Mouse (Mus musculus): ENCODE data around the gene Kifc3.
"Not testable (repeated sequence)": the region's sequence is repeated elsewhere in the genome, so short reads cannot be mapped to it uniquely, and the experiment has no call there.

Gene Kifc3

GRCm38 (mm10) chr8:95202649-95203275 lies at the start of gene Kifc3:
Gene Kifc3 (minus strand): TSS chr8:95202812.
- Histone ChIP-seq H3K36me3 (ENCODE audit: control insufficient read depth, insufficient read depth, low read length, poor library complexity, severe bottlenecking) (no peaks in the 10 kb centered on the region), H3K27me3 (ENCODE audit: control insufficient read depth, insufficient read depth, low read length, poor library complexity, severe bottlenecking) (no peaks in the 10 kb centered on the region)
- DNase-seq (ENCODE audit: low read depth, low spot score): no peak

GRCm38 (mm10) chr8:95252056-95252455 lies 49.4 kb upstream of the Kifc3 start:
- no peaks in the 10 kb centered on the region for H3K27me3 ChIP-seq (ENCODE audit: control insufficient read depth, insufficient read depth, low read length, poor library complexity, severe bottlenecking)
- no peaks in the 10 kb centered on the region for H3K36me3 ChIP-seq (ENCODE audit: control insufficient read depth, insufficient read depth, low read length, poor library complexity, severe bottlenecking)
- DNase-seq (ENCODE audit: low read depth, low spot score): no peak

- Histone ChIP-seq H3K36me3 (ENCODE audit: control insufficient read depth, insufficient read depth, low read length, poor library complexity, severe bottlenecking) (no peaks in the 10 kb centered on the region), H3K27me3 (ENCODE audit: control insufficient read depth, insufficient read depth, low read length, poor library complexity, severe bottlenecking) (no peaks in the 10 kb centered on the region)
- DNase-seq (ENCODE audit: low read depth, low spot score): peak; percentile 54
Observed at GRCm38 (mm10) chr8:95249847-95250246, 47.2 kb upstream of the Kifc3 start.

- no peaks in the 10 kb centered on the region for H3K36me3 ChIP-seq (ENCODE audit: control insufficient read depth, insufficient read depth, low read length, poor library complexity, severe bottlenecking)
- no peak for DNase-seq (ENCODE audit: low read depth, low spot score)
Observed at GRCm38 (mm10) chr8:95247277-95247676, 44.7 kb upstream of the Kifc3 start.

GRCm38 (mm10) chr8:95245180-95245579 lies 42.6 kb upstream of the Kifc3 start:
- peak; percentile 83 for DNase-seq (ENCODE audit: low read depth, low spot score)
- no peaks in the 10 kb centered on the region for H3K27me3 ChIP-seq (ENCODE audit: control insufficient read depth, insufficient read depth, low read length, poor library complexity, severe bottlenecking)

More at GRCm38 (mm10) chr8:95247277-95247676, 44.7 kb upstream of the Kifc3 start:
- H3K27me3 ChIP-seq (ENCODE audit: control insufficient read depth, insufficient read depth, low read length, poor library complexity, severe bottlenecking): no peaks in the 10 kb centered on the region

GRCm38 (mm10) chr8:95243853-95244252 lies 41.2 kb upstream of the Kifc3 start:
- DNase-seq (ENCODE audit: low read depth, low spot score): no peak
- H3K36me3 ChIP-seq (ENCODE audit: control insufficient read depth, insufficient read depth, low read length, poor library complexity, severe bottlenecking): no peaks in the 10 kb centered on the region
- no peaks in the 10 kb centered on the region for H3K27me3 ChIP-seq (ENCODE audit: control insufficient read depth, insufficient read depth, low read length, poor library complexity, severe bottlenecking)

More at GRCm38 (mm10) chr8:95245180-95245579, 42.6 kb upstream of the Kifc3 start:
- H3K36me3 ChIP-seq (ENCODE audit: control insufficient read depth, insufficient read depth, low read length, poor library complexity, severe bottlenecking): no peaks in the 10 kb centered on the region

GRCm38 (mm10) chr8:95242826-95243571 lies 40.4 kb upstream of the Kifc3 start:
- no peaks in the 10 kb centered on the region for H3K27me3 ChIP-seq (ENCODE audit: control insufficient read depth, insufficient read depth, low read length, poor library complexity, severe bottlenecking)
- DNase-seq (ENCODE audit: low read depth, low spot score): no peak
- H3K36me3 ChIP-seq (ENCODE audit: control insufficient read depth, insufficient read depth, low read length, poor library complexity, severe bottlenecking): no peaks in the 10 kb centered on the region

GRCm38 (mm10) chr8:95242099-95242825 lies 39.6 kb upstream of the Kifc3 start:
- Histone ChIP-seq H3K36me3 (ENCODE audit: control insufficient read depth, insufficient read depth, low read length, poor library complexity, severe bottlenecking) (no peaks in the 10 kb centered on the region), H3K27me3 (ENCODE audit: control insufficient read depth, insufficient read depth, low read length, poor library complexity, severe bottlenecking) (no peaks in the 10 kb centered on the region)
- DNase-seq (ENCODE audit: low read depth, low spot score): no peak

- peak; percentile 76 for DNase-seq (ENCODE audit: low read depth, low spot score)
Observed at GRCm38 (mm10) chr8:95235683-95236082, 33.1 kb upstream of the Kifc3 start.

GRCm38 (mm10) chr8:95230086-95230485 lies 27.5 kb upstream of the Kifc3 start:
- DNase-seq (ENCODE audit: low read depth, low spot score); H3K27me3 ChIP-seq (ENCODE audit: control insufficient read depth, insufficient read depth, low read length, poor library complexity, severe bottlenecking): not testable (repeated sequence)

More at GRCm38 (mm10) chr8:95235683-95236082, 33.1 kb upstream of the Kifc3 start:
- no peaks in the 10 kb centered on the region for H3K36me3 ChIP-seq (ENCODE audit: control insufficient read depth, insufficient read depth, low read length, poor library complexity, severe bottlenecking)
- H3K27me3 ChIP-seq (ENCODE audit: control insufficient read depth, insufficient read depth, low read length, poor library complexity, severe bottlenecking): no peaks in the 10 kb centered on the region

GRCm38 (mm10) chr8:95227151-95227468 lies 24.5 kb upstream of the Kifc3 start:
- no peaks in the 10 kb centered on the region for H3K27me3 ChIP-seq (ENCODE audit: control insufficient read depth, insufficient read depth, low read length, poor library complexity, severe bottlenecking)
- DNase-seq (ENCODE audit: low read depth, low spot score): no peak
- no peaks in the 10 kb centered on the region for H3K36me3 ChIP-seq (ENCODE audit: control insufficient read depth, insufficient read depth, low read length, poor library complexity, severe bottlenecking)

More at GRCm38 (mm10) chr8:95230086-95230485, 27.5 kb upstream of the Kifc3 start:
- H3K36me3 ChIP-seq (ENCODE audit: control insufficient read depth, insufficient read depth, low read length, poor library complexity, severe bottlenecking): not testable (repeated sequence)

- no peak for DNase-seq (ENCODE audit: low read depth, low spot score)
Observed at GRCm38 (mm10) chr8:95226251-95227150, 23.9 kb upstream of the Kifc3 start.

GRCm38 (mm10) chr8:95223969-95224368 lies 21.4 kb upstream of the Kifc3 start:
- H3K27me3 ChIP-seq (ENCODE audit: control insufficient read depth, insufficient read depth, low read length, poor library complexity, severe bottlenecking): no peaks in the 10 kb centered on the region
- no peaks in the 10 kb centered on the region for H3K36me3 ChIP-seq (ENCODE audit: control insufficient read depth, insufficient read depth, low read length, poor library complexity, severe bottlenecking)
- no peak for DNase-seq (ENCODE audit: low read depth, low spot score)

More at GRCm38 (mm10) chr8:95226251-95227150, 23.9 kb upstream of the Kifc3 start:
- H3K36me3 ChIP-seq (ENCODE audit: control insufficient read depth, insufficient read depth, low read length, poor library complexity, severe bottlenecking): no peaks in the 10 kb centered on the region
- H3K27me3 ChIP-seq (ENCODE audit: control insufficient read depth, insufficient read depth, low read length, poor library complexity, severe bottlenecking): no peaks in the 10 kb centered on the region

GRCm38 (mm10) chr8:95221045-95221444 lies 18.4 kb upstream of the Kifc3 start:
- H3K27me3 ChIP-seq (ENCODE audit: control insufficient read depth, insufficient read depth, low read length, poor library complexity, severe bottlenecking): no peaks in the 10 kb centered on the region
- DNase-seq (ENCODE audit: low read depth, low spot score): no peak
- no peaks in the 10 kb centered on the region for H3K36me3 ChIP-seq (ENCODE audit: control insufficient read depth, insufficient read depth, low read length, poor library complexity, severe bottlenecking)
